Mouse (Mus musculus): Measurements from ENCODE around the gene Arg2.

- TF ChIP-seq MAFK (IDR thresholded peaks at IDR 0.05; ENCODE audit: insufficient read depth, low read depth, low read length) (no peak), CHD2 (IDR thresholded peaks at IDR 0.05; ENCODE audit: low read depth, low read length) (no peak)
Measured at GRCm38 (mm10) chr12:79122820-79123219, 7.8 kb upstream of the Arg2 start.

Data from ES-E14 (cell line).